Mouse (Mus musculus): ENCODE data around the gene Rin2.

- no peak for TF ChIP-seq CTCF (IDR thresholded peaks at IDR 0.05; ENCODE audit: control insufficient read depth, insufficient read depth, insufficient replicate concordance, low read depth, low read length)
- no peak for TF ChIP-seq POLR2A (IDR thresholded peaks at IDR 0.05; ENCODE audit: control insufficient read depth, low read depth, low read length)
Observed at GRCm38 (mm10) chr2:145824749-145825148, 149.7 kb downstream of the Rin2 start.

Data from testis, adult 2 months (tissue).